Mouse (Mus musculus) G1E (cell line): ENCODE results near the gene Atg101. TPM values are rescaled to one million over a fixed set of nuclear protein-coding genes. Genes with fewer than 3 reads are reported as not detected.

Experiments used
- ATAC-seq: 2 replicates; pipeline ENCODE4 v1.8.0; 2016; ENCODE audit warnings: mild to moderate bottlenecking; ENCODE audit not compliant: insufficient number of reproducible peaks, poor library complexity, low FRiP score, severe bottlenecking; ENCODE audit errors: extremely low read depth
- DNase-seq: peaks from one replicate; pipeline ENCODE4 v3.0.0; 2012; ENCODE audit warnings: low spot score
- H3K27me3 ChIP-seq: 2 replicates; pipeline ENCODE4 v1.6.1; 2012; ENCODE audit warnings: mild to moderate bottlenecking, low read length, inconsistent platforms; ENCODE audit not compliant: insufficient read depth
- H3K36me3 ChIP-seq: replicated peaks from 2 replicates; pipeline ENCODE3; 2012; ENCODE audit warnings: mild to moderate bottlenecking, inconsistent platforms
- H3K4me1 ChIP-seq: 2 replicates; pipeline ENCODE4 v1.6.1; 2012; ENCODE audit warnings: low read depth, low read length, inconsistent platforms, mixed read lengths; ENCODE audit not compliant: insufficient read depth
- H3K4me3 ChIP-seq: 2 replicates; pipeline ENCODE4 v1.5.1; 2012; ENCODE audit warnings: low read depth, mild to moderate bottlenecking, inconsistent platforms, low read length, moderate library complexity, mixed read lengths
- H3K9me3 ChIP-seq: replicated peaks from 2 replicates; pipeline ENCODE4 v1.6.1; 2012; ENCODE audit warnings: inconsistent platforms
- CTCF ChIP-seq: IDR thresholded peaks from 2 replicates; pipeline ENCODE4 v1.5.1; 2012; ENCODE audit warnings: low read depth, low read length, inconsistent platforms, mixed read lengths
- GATA1 ChIP-seq: IDR thresholded peaks from 2 replicates; pipeline ENCODE4 v1.6.1; 2012; ENCODE audit warnings: borderline replicate concordance, low read length, inconsistent platforms, mixed read lengths
- GATA2 ChIP-seq: IDR thresholded peaks from 2 replicates; pipeline ENCODE4 v1.6.1; 2012; ENCODE audit warnings: low read depth, low read length, inconsistent platforms, borderline replicate concordance
- POLR2AphosphoS5 ChIP-seq: IDR thresholded peaks from 2 replicates; pipeline ENCODE4 v1.6.1; 2012; ENCODE audit warnings: low read depth, low read length, inconsistent platforms; ENCODE audit not compliant: insufficient replicate concordance
- TAL1 ChIP-seq: conservative IDR thresholded peaks from 2 replicates; pipeline ENCODE4 v1.6.1; 2012; ENCODE audit warnings: low read depth, low read length, inconsistent platforms, mixed read lengths
- polyA plus RNA-seq: library from polyadenylated mRNA; stranded (reverse); fragments of >175 nt; gene quantifications from 2 replicates; pipeline ENCODE4 v1.2.3, GENCODE M21; 2012
- total RNA-seq, 2 experiments: library from RNA; stranded (forward) in 1 of 2; stranded (reverse) in 1 of 2; fragments of 200-1000 nt in 1 of 2; fragments of >200 nt in 1 of 2; fragmentation: Nextera tagmentation in 1 of 2; gene quantifications; 2 replicates each; pipeline ENCODE4 v1.2.3; 2014 to 2017

The Atg101 gene
- total and polyA plus RNA-seq, 3 experiments = 5.9 to 42.5 (median 34.6) TPM

DNA sequence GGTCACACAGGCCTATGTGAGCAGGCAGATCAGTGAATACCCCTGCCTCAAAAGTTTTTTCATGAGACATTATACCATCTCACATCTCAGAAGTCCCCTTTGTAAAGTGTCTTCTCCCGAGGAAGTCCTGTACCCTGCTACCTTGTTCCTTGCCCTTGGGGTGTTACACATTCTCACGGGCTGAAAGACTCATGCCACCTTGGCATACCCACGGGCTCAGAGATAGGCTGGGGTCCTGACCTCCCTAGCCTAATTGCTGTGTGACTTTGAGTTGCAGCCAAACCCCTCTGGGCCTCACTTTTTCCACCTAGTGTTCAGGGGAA is 30.5 kb upstream of the Atg101 start:
- no peak for ATAC-seq
- H3K4me3 ChIP-seq = no peak overlapping the region
- no peaks in the 10 kb centered on the region for H3K36me3 ChIP-seq
- no peak for TF ChIP-seq GATA1
- H3K4me1 ChIP-seq = no peaks in the 10 kb centered on the region
- no peak for DNase-seq
- H3K9me3 ChIP-seq = peaks cover 45% of the 10 kb centered on the region
- peaks cover 10% of the 10 kb centered on the region; the same call in 1 of the 2 replicates for H3K27me3 ChIP-seq

DNA sequence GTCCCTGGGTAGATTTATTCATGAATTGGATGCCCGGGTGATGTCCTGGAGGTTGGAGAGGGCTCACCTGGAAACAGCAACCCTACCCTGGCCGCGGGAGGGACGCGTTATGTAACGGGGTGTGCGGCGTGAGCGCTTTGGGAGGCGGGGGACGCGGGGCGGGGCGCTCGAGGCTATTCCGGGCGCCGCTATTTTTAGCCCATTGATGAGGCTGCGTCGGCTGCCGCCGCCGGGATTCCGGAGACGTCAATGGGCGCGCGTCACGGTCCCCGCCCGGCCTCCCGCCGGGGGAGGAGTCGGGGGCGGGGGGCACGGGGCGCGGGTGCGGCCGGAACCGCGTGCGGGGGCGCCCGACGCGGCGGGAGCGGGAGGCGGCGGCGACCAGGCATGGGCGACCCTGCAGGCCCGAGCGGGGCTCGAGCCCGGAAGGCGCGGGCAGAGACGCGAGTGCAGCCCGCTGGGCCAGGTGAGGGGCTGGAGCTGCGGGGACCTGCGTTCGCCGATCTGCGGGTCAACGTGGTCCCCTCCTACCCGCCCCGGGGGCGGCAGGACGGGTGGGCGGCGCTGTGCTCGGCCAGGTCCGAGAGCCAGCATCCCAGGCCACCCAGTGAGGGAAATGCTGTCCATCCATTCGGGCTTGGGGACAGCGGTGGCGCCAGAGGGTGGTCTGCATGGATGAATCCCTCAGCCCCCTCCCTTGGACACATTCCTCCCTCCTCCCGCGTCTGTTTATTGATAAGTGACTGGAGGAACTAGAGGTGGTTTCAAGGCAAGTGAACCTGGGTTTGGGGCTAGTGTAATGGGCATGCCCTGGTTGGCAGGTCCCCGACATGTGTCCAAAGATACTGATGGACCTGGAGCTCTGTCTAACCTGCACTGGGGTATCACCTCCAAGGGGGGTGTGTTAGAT is 29.9 kb upstream of the Atg101 start, which contains the start of gene Nr4a1:
Nr4a1 (plus strand) TSS at position 384 of the 910 bp plus-strand sequence.
- no peaks in the 10 kb centered on the region for H3K4me1 ChIP-seq
- peaks cover 49% of the 10 kb centered on the region for H3K9me3 ChIP-seq
- TF ChIP-seq GATA2 = no peak
- no peak for TF ChIP-seq POLR2AphosphoS5
- TF ChIP-seq TAL1 = no peak
- no peak for TF ChIP-seq GATA1
- no peak for TF ChIP-seq CTCF
- no peaks in the 10 kb centered on the region for H3K36me3 ChIP-seq
- ATAC-seq (no peak), DNase-seq (no peak)
- H3K4me3 ChIP-seq = no peak within 1 kb of the TSS; the same call in 1 of the 2 replicates
- peaks cover 10% of the 10 kb centered on the region; the same call in 1 of the 2 replicates for H3K27me3 ChIP-seq

DNA sequence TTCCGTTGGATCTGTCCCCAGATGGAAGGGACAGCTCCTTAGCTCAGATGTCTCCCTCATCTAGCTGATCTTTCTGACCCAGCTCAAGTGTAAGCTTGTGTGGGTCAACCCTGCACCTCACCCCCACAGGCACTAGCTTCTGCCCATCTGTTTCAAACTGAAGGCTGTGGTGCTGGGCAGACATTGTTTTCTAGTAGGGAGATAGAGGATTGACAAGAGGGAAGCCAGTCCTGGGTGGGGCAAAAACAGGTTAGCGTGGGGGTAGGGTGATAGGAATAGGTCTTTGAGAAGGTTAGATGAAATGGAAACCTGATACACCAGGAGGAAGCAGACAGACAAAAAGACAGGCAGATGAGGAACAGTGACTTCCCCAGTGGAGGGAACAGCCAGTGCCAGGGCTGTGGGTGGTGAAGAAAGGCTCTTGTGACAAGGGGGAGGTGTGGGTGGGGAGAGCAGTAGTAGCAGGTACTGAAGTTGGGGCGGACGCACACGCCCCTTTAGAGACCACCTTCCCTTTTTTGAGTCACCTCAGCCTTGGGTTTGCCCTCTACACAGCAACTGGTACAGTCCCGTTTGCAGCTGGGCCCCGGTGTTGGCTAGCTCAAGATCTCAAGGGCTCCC is 28.1 kb upstream of the Atg101 start:
- Histone ChIP-seq H3K4me1 (no peaks in the 10 kb centered on the region), H3K36me3 (no peaks in the 10 kb centered on the region), H3K27me3 (peaks cover 18% of the 10 kb centered on the region; the same call in 1 of the 2 replicates), H3K9me3 (peaks cover 52% of the 10 kb centered on the region), H3K4me3 (no peak overlapping the region)
- ATAC-seq = no peak
- TF ChIP-seq POLR2AphosphoS5 (no peak), GATA2 (no peak), CTCF (no peak), GATA1 (no peak), TAL1 (no peak)
- no peak for DNase-seq

DNA sequence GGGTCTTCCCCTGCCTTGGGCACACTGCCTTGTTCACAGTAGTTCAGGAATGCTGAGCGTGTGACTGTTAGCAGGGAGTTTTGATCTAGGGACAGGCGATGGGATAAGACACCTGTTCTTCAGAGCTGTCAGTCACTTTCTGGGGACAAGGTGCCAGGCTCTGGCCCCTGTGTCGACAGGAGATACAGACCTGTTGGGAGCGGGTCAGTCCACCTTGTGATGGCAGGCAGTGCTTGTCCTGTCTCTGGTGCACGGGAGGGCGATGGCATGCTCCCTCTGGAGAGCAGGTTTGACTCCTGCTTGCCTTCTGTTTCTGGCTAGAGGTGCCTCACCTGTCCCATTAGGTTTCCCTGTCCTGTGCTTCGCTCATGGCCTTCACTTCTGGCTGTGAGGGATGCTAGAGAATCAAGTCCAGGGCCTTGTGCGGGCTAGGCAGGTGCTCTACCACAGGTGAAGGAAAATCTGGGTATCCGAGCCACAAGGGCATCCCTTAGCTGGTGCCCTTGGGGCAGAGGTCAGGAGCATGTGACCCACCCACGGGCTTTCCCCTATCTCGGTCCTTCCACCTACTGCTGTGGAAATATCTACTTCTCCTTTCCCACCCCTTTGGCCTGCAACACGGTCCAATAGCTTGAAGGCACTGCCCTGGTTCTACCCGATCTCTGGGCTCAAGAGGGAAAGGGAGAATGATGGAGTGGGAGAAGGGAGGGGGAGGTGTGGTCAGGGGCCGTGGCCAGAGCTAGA is 27.4 kb upstream of the Atg101 start:
- Histone ChIP-seq H3K4me1 (no peaks in the 10 kb centered on the region), H3K27me3 (peaks cover 18% of the 10 kb centered on the region; the same call in 1 of the 2 replicates)
- DNase-seq = no peak

DNA sequence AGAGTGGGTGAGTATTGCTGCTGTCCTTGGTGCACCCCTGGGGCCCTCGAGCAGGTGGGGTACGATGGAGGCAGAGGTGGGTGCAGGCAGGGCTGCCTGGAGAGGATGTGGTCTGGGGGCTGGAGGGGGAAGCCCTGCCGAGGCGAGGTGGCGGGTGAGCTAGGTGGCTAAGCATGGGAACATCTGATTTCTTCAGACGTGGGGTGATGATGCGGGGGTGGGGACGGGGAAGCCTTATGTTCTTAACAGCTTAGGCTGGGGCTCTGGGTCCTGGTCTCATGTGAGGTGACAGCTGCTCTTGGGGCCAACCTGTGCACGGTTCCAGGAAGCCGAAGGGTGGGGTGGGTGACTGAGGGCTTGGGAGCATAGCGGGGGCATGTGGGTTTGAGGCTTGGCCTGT is 25.7 kb upstream of the Atg101 start:
- TF ChIP-seq POLR2AphosphoS5 = no peak
- TF ChIP-seq TAL1 = no peak
- no peak for TF ChIP-seq GATA1
- no peak for TF ChIP-seq GATA2
- no peak for TF ChIP-seq CTCF
- ATAC-seq (no peak), DNase-seq (no peak)
- Histone ChIP-seq H3K9me3 (peaks cover 55% of the 10 kb centered on the region), H3K27me3 (peaks cover 18% of the 10 kb centered on the region; the same call in 1 of the 2 replicates), H3K36me3 (no peaks in the 10 kb centered on the region), H3K4me1 (no peaks in the 10 kb centered on the region), H3K4me3 (no peak overlapping the region)

More for the DNA sequence above, 27.4 kb upstream of the Atg101 start:
- Histone ChIP-seq H3K4me3 (no peak overlapping the region), H3K9me3 (peaks cover 51% of the 10 kb centered on the region), H3K36me3 (no peaks in the 10 kb centered on the region)
- no peak for TF ChIP-seq GATA1
- TF ChIP-seq POLR2AphosphoS5 = no peak
- no peak for TF ChIP-seq CTCF
- TF ChIP-seq TAL1 = no peak
- TF ChIP-seq GATA2 = no peak
- no peak for ATAC-seq

DNA sequence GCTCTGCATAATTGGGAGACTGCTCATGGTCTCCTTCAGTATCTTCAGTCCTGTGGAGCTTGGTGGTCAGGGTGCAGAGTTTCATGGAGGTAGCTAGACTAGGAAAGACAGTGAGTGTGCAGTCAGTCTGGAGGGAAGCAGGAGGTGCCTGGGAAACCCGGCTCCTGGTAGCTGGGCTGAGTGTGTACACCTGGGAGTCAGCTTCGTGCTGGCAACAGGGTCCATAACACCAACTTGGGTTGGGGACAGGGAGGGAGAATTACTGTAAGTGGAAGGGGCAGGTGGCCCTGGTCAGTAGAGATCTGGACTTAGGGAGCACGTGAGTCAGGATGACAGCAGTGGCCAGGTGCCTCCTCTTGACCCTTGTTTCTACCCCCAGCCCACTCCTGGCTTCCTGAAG is 24.1 kb upstream of the Atg101 start:
- peaks cover 50% of the 10 kb centered on the region for H3K9me3 ChIP-seq
- DNase-seq (no peak), ATAC-seq (no peak)
- peaks cover 10% of the 10 kb centered on the region; the same call in 1 of the 2 replicates for H3K27me3 ChIP-seq
- H3K4me1 ChIP-seq = no peaks in the 10 kb centered on the region
- H3K36me3 ChIP-seq = no peaks in the 10 kb centered on the region
- TF ChIP-seq GATA2 (no peak), POLR2AphosphoS5 (no peak), TAL1 (no peak), GATA1 (no peak), CTCF (no peak)
- H3K4me3 ChIP-seq = no peak overlapping the region

DNA sequence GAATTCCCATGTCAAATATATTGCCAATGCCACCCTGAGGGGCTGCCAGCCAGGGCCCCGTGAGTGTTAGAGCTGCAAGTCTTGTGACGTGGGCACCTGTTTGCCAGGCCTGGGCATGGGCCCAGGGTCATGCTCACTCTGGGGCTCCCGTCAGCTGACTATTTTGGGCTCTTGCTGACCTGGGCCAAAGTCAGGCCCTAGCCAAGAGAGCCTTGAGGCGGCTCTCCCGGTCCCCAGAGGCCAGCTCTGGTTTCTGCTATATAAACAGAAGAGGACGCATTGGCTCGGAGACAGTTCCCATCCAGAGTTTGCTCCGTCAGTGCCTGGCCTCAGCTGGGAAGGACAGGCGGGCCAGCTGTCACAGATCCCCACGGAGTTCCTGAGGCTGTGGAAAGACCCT is 23.7 kb upstream of the Atg101 start:
- ATAC-seq = no peak
- peaks cover 50% of the 10 kb centered on the region for H3K9me3 ChIP-seq
- H3K36me3 ChIP-seq = no peaks in the 10 kb centered on the region
- TF ChIP-seq POLR2AphosphoS5 (no peak), CTCF (no peak), GATA1 (no peak), GATA2 (no peak), TAL1 (no peak)
- H3K27me3 ChIP-seq = peaks cover 10% of the 10 kb centered on the region; the same call in 1 of the 2 replicates
- no peaks in the 10 kb centered on the region for H3K4me1 ChIP-seq
- DNase-seq = no peak
- H3K4me3 ChIP-seq = no peak overlapping the region
